Mouse (Mus musculus) neural tube, embryonic 10.5 days (tissue): ENCODE results near the gene Macrod2.

ENCODE experiments used
- DNase-seq: peaks from one replicate; pipeline ENCODE4 v3.0.0-alpha.2; 2017; ENCODE audit warnings: low spot score; ENCODE audit errors: extremely low spot score

Gene Macrod2

GRCm38 (mm10) chr2:140898408-140898985 is 503.4 kb downstream of the Macrod2 start:
- DNase-seq, result no peak

- DNase-seq, result no peak
Measured at GRCm38 (mm10) chr2:140905331-140905730, 510.2 kb downstream of the Macrod2 start.

GRCm38 (mm10) chr2:140906123-140906522 is 511.0 kb downstream of the Macrod2 start:
- DNase-seq, result no peak

GRCm38 (mm10) chr2:140911463-140911862 is 516.4 kb downstream of the Macrod2 start:
- no peak for DNase-seq

DNA sequence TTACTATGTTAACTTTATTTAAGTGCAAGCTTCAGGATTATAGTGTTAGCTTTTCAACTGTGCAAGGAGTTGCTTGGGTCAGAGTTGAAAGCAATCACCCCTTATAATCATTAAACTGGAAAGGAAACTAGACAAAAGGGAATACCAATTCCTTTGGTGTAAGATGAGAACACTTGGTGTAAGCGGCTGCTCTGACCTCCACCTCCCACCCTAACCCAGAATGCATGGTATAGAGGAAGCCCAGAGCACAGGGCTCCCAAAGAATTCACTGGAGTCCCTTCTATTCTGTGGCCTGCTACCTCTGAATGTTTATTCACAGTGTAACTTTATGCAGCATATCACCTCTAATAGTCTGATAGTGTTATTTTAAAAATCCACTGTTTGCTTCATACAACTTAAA is 517.1 kb downstream of the Macrod2 start:
- no peak for DNase-seq

DNA sequence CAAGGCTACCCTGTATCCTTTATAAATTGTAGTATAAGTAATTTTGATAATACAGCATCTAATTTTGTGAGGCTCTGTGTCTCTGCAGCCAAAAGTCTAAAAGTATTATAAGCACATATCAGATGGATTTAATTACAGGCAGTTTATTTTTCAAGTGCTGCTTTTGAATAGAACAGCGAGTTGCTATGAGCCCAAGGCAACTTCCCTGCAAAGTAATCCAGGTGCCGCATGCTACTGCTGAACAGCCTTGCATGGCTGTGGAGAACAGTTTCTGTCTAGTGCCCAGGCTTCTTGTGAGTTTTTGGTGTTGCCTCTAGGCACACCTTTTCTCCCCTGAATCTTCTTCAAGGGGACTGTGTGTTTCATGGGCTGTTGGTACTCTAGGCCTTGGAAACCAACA is 517.8 kb downstream of the Macrod2 start:
- DNase-seq, result no peak

GRCm38 (mm10) chr2:140913679-140914412 is 518.7 kb downstream of the Macrod2 start:
- no peak for DNase-seq

DNA sequence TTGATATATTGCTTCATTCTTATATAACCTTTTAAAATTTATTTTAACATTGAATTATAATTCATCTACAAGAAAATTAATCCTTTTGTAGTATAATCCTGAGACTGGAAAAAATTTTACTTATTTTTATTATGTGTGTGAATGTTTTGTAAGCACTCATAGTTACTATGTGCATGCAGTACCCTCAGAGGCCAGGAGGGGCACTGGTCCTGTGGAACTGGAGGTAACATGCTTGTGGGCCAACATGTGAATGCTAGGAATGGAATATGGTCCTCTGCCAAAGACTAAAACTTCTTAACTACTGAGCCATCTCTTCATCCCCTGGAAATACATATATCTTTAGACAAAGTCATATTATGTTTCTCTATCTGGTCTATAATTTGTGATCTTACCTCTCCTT is 531.8 kb downstream of the Macrod2 start:
- no peak for DNase-seq

DNA sequence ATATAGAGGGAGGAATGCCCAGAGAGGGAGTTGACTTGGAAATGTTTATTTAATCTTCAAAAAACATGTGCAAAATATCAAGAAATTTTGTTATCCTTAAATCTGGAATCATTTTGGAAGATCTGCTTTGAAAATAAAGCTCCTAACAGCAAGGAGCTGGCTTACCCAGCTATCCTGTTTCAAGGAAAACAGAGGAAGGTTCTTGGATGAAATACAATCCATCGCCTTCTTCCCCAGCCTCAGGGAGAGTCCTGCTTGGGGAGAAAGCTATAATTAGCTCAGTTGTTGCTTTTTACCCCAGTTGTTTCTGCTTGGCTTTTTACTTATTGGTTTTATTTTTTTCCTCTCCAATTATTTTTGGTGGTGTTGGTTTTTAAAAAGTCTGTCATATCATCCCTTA is 539.4 kb downstream of the Macrod2 start:
- DNase-seq, result no peak

GRCm38 (mm10) chr2:140949461-140949860 is 554.4 kb downstream of the Macrod2 start:
- DNase-seq, result no peak

DNA sequence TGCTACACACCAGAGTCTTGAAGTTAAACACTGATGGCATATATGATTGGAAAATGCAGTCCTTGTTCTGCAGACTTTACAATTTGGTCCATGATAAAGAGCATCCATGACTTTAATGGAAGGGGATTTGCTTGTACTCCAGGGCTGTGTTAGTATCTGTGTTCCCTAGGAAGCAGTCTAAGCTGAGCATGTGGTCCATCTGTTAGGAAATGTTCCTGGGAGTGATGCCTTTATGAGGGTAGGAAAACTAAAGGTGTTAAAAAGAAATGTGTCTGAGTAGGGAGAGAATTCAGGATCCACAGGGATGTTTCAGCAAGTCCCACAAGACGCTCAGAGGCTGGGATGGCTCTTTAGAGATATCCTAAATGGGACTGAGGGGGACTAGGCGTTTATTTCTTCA is 564.1 kb downstream of the Macrod2 start:
- DNase-seq, result no peak

- no peak for DNase-seq
Measured at GRCm38 (mm10) chr2:140970181-140970580, 575.1 kb downstream of the Macrod2 start.

GRCm38 (mm10) chr2:140971845-140972244 is 576.7 kb downstream of the Macrod2 start:
- DNase-seq, result no peak

- DNase-seq, result no peak
Measured at GRCm38 (mm10) chr2:140985670-140986372, 590.7 kb downstream of the Macrod2 start.

DNA sequence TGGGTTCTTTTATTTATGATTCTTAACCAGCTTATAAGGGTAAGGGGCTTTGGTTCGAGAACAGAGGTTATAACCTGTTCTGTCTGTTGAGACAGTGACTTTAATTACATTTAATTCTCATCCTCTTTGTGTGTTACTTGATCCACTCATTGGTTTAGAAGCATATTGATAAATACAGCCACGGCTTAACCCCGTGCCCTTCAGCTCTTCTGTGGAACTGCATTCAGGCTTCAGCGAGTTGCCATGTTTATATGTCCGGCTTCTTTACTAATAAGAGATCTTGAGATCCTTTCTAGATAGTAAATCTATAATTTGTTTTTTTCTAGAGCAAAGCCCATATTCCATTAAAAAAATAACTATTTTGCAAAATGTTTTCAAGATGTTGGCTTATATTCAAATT is 608.7 kb downstream of the Macrod2 start:
- no peak for DNase-seq

DNA sequence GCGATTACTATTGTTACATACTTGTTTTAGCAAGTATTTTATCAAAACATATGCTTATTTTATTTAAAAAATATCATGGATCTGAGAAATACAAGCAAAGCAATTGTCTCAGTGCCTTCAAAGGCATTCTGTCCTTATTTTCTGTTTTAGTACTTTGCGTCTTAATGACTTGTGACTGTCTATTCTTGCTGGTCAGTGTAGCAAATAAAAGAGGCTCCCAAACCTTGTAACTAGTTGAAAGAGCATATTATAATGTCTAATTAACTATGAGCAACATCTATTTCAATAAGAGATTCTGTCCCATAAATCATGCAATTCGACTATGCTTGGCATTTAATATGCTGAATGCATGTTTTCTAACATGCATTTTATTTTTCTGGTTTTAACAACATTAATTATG is 609.2 kb downstream of the Macrod2 start:
- DNase-seq, result no peak

GRCm38 (mm10) chr2:141005616-141006015 is 610.5 kb downstream of the Macrod2 start:
- DNase-seq, result no peak

DNA sequence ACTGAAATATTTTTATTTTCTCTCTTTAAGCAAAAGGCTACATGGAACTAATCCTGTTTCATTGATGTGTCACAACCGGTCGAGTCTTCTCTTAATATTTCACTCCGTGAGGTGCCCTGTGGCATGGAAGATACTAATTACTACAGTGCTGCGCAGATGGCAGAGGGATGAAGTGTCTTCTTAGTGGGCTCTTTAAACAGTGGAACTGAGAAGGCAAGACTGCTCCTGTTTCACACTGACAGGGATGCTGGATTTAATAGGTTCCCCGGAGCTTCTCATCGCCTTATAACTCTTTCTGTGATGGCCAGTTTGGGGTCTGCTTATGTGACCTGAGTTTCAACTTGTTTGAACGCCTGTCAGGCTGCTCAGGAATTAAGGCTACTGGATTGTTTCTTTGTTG is 612.6 kb downstream of the Macrod2 start:
- no peak for DNase-seq

DNA sequence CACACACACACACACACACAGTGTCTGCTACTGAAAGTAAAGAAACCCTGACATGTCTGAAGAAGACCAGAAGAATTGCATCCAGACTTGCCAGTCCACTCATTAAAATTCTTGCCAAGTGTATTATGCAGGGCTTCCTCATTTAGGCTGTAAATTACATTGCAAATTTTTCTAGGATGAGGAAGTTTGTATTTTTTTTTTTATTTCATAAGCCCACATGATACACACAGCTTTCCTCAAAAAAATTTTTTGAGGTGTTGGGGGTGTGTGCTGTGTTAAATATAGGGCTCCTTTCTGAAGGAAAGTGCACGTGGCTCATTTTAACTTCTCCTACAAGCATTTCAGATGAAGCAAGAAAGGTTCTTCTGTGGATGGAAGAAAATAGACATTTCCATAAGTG is 613.3 kb downstream of the Macrod2 start:
- DNase-seq, result no peak

- peak; percentile 38 for DNase-seq
Measured at GRCm38 (mm10) chr2:141013443-141014165, 618.5 kb downstream of the Macrod2 start.

GRCm38 (mm10) chr2:141022971-141023370 is 627.9 kb downstream of the Macrod2 start:
- no peak for DNase-seq

DNA sequence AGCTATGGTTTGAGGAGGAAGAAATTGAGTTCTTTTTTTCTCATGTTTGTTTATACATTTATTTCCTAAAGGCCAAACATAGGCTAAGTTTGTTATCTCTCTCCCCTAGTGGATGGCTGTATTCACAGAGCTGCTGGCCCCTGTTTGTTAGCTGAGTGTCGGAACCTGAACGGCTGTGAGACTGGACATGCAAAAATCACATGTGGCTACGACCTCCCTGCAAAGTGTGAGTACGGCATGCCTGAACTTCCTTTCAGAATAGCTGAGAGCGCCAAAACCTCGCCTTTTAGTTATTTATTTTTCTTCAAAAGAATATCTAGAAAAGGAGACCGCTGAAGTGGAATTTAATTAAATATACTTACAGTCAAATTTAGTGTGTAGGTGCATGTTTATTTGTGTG is 628.8 kb downstream of the Macrod2 start:
- DNase-seq, result no peak
